Mouse (Mus musculus) forebrain, postnatal 0 days (tissue): ENCODE data around the gene Nfatc2. TPM values are rescaled to one million over a fixed set of nuclear protein-coding genes. Genes with fewer than 3 reads are reported as not detected.

Experiments
- ATAC-seq: fragments of 200-750 bp; cut with Nextera tagmentation; 2 replicates; pipeline ENCODE4 v1.8.0; 2017; ENCODE audit warnings: mild to moderate bottlenecking, moderate library complexity
- DNase-seq: peaks from one replicate; pipeline ENCODE4 v3.0.0-alpha.2; 2015
- H3K27ac ChIP-seq: fragments of 300-500 bp; sonication (generic); 2 replicates; pipeline ENCODE4 v1.5.1; 2014; ENCODE audit warnings: low read depth, mild to moderate bottlenecking, antibody characterized with exemption, low read length, moderate library complexity, mixed read lengths
- H3K27me3 ChIP-seq: fragments of 300-500 bp; sonication (generic); 2 replicates; pipeline ENCODE4 v1.6.1; 2014; ENCODE audit warnings: mild to moderate bottlenecking, low read length, mixed read lengths; ENCODE audit not compliant: insufficient read depth
- H3K36me3 ChIP-seq: fragments of 300-500 bp; sonication (generic); 2 replicates; pipeline ENCODE4 v1.6.1; 2014; ENCODE audit warnings: mild to moderate bottlenecking, moderate library complexity; ENCODE audit not compliant: insufficient read depth
- H3K4me1 ChIP-seq: fragments of 300-500 bp; sonication (generic); 2 replicates; pipeline ENCODE4 v1.6.1; 2014; ENCODE audit warnings: antibody characterized with exemption; ENCODE audit not compliant: insufficient read depth
- H3K4me2 ChIP-seq: fragments of 300-500 bp; sonication (generic); 2 replicates; pipeline ENCODE4 v1.6.1; 2014; ENCODE audit warnings: low read depth, mild to moderate bottlenecking, moderate library complexity
- H3K4me3 ChIP-seq: fragments of 300-500 bp; sonication (generic); 2 replicates; pipeline ENCODE4 v1.5.1; 2014; ENCODE audit warnings: low read depth, low read length, mixed read lengths
- H3K9ac ChIP-seq: fragments of 300-500 bp; sonication (generic); 2 replicates; pipeline ENCODE4 v1.6.1; 2014; ENCODE audit warnings: mild to moderate bottlenecking
- H3K9me3 ChIP-seq: fragments of 300-500 bp; sonication (generic); 2 replicates; pipeline ENCODE4 v1.6.1; 2016; ENCODE audit warnings: low read length
- CTCF ChIP-seq: sonication (generic); IDR thresholded peaks from 2 replicates; pipeline ENCODE4 v1.5.1; 2016; ENCODE audit warnings: antibody characterized with exemption, control low read depth, low read depth
- WGBS: fragments of 180-500 bp; shearing (Covaris S2); extraction: QIAGEN DNeasy Blood & Tissue Kit; methylation state at CpG from one replicate; pipeline ENCODE4 v1.1.7; 2014; 5-methylcytosine and 5-hydroxymethylcytosine counted together
- polyA plus RNA-seq: library from polyadenylated mRNA; unstranded; fragments of >200 nt; fragmentation: Nextera tagmentation; extraction: Ambion mirVana; gene quantifications from 2 replicates; pipeline ENCODE4 v1.2.1, GENCODE M21; 2015
- total RNA-seq: library from RNA; depleted of rRNA; stranded (reverse); fragments of >200 nt; gene quantifications from 2 replicates; pipeline ENCODE4 v1.2.3, GENCODE M21; 2014

The Nfatc2 gene
- total and polyA plus RNA-seq, 2 experiments from 2014 or later, result 3.1 to 3.2 TPM

DNA sequence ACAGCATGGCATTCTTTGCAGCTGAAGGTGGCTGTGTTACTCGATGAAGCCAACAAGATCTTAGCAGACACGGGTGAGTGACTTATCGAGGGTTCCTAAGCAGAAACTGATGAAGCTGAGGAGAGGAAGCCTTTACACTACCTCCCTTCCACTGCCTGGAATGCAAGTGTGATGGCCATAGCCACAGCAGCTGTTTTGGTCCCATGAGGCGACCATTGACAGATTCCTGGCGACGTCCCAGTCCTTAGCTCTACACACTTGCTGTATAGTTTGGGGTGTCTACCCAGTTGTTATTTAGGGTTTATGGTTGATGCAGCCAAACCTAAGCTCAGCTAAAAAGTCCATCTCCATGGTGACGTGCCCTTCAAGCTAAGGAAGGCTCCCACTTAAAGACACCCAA is 50.2 kb downstream of the Nfatc2 start:
- 95% methylated on average over 7 of the region's 7 CpGs for whole genome bisulfite sequencing
- no peak for TF ChIP-seq CTCF
- no peaks in the 10 kb centered on the region for H3K4me1 ChIP-seq
- no peak overlapping the region for H3K9ac ChIP-seq
- H3K4me2 ChIP-seq, result no peak overlapping the region
- no peak overlapping the region for H3K27ac ChIP-seq
- ATAC-seq (no peak), DNase-seq (no peak)
- H3K4me3 ChIP-seq, result no peak overlapping the region
- H3K27me3 ChIP-seq, result no peaks in the 10 kb centered on the region
- no peaks in the 10 kb centered on the region for H3K36me3 ChIP-seq
- H3K9me3 ChIP-seq, result no peaks in the 10 kb centered on the region

DNA sequence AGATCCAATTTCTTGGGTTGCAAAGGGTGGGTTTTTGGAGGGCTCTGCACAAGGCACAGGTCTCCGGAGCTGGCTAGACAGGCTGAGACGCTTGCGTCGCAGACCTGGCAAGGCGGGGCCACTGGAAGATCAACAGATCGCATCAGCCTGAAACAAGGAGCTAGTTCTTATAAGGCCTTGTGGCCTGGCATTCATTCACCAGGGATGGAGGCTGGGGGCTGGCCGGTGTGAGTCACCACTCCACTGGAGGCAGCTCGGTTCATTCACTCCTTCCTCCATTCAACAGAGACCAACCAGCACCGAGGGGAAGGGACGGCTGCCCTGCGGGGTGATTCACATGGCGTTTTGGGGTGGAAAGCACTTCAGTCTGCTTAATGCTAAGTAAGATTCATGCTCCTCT is 52.1 kb downstream of the Nfatc2 start:
- no peaks in the 10 kb centered on the region for H3K27me3 ChIP-seq
- H3K4me3 ChIP-seq, result no peak overlapping the region
- H3K4me2 ChIP-seq, result no peak overlapping the region
- H3K9me3 ChIP-seq, result no peaks in the 10 kb centered on the region
- ATAC-seq (no peak), DNase-seq (no peak)
- no peak overlapping the region for H3K27ac ChIP-seq
- no peak overlapping the region for H3K9ac ChIP-seq
- no peak for TF ChIP-seq CTCF
- no peaks in the 10 kb centered on the region for H3K4me1 ChIP-seq
- 48% methylated on average over 12 of the region's 12 CpGs for WGBS
- H3K36me3 ChIP-seq, result no peaks in the 10 kb centered on the region

DNA sequence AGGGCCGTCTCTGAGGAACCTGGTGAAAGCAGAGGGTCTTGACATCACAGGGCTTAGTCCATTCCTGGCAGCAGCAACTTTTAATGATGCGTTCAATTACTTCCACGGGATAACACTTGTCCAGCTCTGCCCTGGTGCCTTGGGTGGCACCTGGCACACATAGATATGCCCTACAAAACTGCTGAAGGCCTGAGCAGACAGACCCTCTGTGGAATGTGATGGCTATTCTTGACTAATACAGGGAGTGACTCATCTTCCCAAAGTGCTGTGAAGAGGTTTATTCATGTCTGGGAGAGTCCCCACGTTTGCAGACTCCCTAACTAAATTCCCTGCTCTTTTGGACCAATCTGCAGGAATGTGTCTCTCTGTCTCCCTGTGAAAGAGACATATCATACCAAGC is 53.4 kb downstream of the Nfatc2 start:
- 74% methylated on average over 4 of the region's 4 CpGs for WGBS

GRCm38 (mm10) chr2:168545901-168546557 is 55.4 kb downstream of the Nfatc2 start:
- no peaks in the 10 kb centered on the region for H3K4me1 ChIP-seq
- 65% methylated on average over 15 of the region's 15 CpGs for WGBS
- no peaks in the 10 kb centered on the region for H3K27me3 ChIP-seq
- no peak overlapping the region for H3K4me2 ChIP-seq
- H3K27ac ChIP-seq, result no peak overlapping the region
- no peak overlapping the region for H3K9ac ChIP-seq
- no peaks in the 10 kb centered on the region for H3K9me3 ChIP-seq
- DNase-seq (no peak), ATAC-seq (peak; percentile 51)
- H3K4me3 ChIP-seq, result no peak overlapping the region
- no peaks in the 10 kb centered on the region for H3K36me3 ChIP-seq
- TF ChIP-seq CTCF, result no peak

More for the DNA sequence above, 53.4 kb downstream of the Nfatc2 start:
- no peaks in the 10 kb centered on the region for H3K4me1 ChIP-seq
- no peak overlapping the region for H3K9ac ChIP-seq
- H3K4me2 ChIP-seq, result no peak overlapping the region
- ATAC-seq (no peak), DNase-seq (no peak)
- no peaks in the 10 kb centered on the region for H3K27me3 ChIP-seq
- no peak overlapping the region for H3K4me3 ChIP-seq
- no peaks in the 10 kb centered on the region for H3K36me3 ChIP-seq
- no peak for TF ChIP-seq CTCF
- H3K9me3 ChIP-seq, result no peaks in the 10 kb centered on the region
- H3K27ac ChIP-seq, result no peak overlapping the region

DNA sequence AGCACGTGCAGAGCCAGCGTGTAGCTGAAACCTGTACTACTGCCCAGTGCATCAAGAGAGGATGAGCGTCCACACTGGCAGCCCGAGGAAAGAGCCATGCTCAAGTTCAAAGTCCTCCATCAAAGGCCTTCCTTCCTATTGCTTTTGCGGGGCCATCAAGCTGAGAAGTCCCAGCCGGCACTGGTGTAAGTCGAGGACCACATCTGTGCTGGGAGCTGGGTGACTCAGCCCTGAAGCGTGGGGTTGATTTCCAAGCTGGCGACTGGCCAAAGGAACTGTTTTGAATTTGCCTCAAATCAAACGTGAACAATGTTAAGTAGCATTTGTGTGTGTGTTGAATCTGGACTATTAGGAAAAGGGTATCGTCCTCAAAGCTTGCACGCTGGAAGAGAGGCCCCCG is 57.4 kb downstream of the Nfatc2 start:
- TF ChIP-seq CTCF, result no peak
- no peak for ATAC-seq
- 32% methylated on average over 13 of the region's 13 CpGs for WGBS

DNA sequence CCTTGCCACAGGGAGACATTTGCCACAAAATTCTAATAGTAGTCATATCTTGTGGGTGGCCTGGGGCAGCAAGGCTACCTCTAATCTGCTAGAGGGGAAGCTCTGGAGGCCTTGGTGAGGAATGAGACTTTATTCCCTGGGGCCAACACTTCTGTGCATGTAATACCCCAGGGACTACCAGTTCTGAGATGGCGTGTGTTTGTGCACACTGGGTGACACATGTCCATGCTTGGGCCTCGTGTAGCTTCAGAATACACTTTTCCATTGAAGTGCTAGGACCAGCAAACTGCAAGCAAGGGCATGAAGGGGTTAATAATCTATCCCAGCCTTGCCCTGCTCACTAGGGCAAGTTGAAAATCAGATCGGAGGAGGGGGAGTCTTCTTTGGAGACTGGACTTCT is 58.4 kb downstream of the Nfatc2 start:
- no peaks in the 10 kb centered on the region for H3K9me3 ChIP-seq
- 60% methylated on average over 3 of the region's 3 CpGs for WGBS
- no peaks in the 10 kb centered on the region for H3K27me3 ChIP-seq
- H3K4me1 ChIP-seq, result no peaks in the 10 kb centered on the region
- ATAC-seq (no peak), DNase-seq (no peak)
- H3K4me3 ChIP-seq, result no peak overlapping the region
- H3K36me3 ChIP-seq, result no peaks in the 10 kb centered on the region
- H3K27ac ChIP-seq, result no peak overlapping the region
- no peak overlapping the region for H3K9ac ChIP-seq
- no peak overlapping the region for H3K4me2 ChIP-seq
- no peak for TF ChIP-seq CTCF

More for the DNA sequence above, 57.4 kb downstream of the Nfatc2 start:
- Histone ChIP-seq H3K4me3 (no peak overlapping the region), H3K9me3 (no peaks in the 10 kb centered on the region), H3K27ac (no peak overlapping the region), H3K9ac (no peak overlapping the region), H3K27me3 (no peaks in the 10 kb centered on the region), H3K4me2 (no peak overlapping the region), H3K4me1 (no peaks in the 10 kb centered on the region), H3K36me3 (no peaks in the 10 kb centered on the region)
- DNase-seq, result peak; percentile 44

DNA sequence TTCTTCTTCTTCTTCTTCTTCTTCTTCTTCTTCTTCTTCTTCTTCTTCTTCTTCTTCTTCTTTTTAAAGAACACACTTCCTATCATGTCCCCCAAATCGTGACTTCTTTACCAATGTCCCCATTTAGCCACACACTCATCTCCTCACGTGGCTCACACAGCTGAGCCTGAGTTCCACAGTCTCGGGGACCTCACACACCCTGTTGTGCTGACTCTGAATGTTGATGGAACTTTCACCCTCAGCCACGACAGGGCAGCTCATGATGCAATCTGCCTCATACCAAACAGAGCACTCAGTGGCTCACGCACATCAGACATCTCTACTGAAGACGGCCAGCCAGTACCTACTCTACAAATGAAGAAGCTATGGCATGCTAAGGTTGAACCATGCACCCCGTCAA is 60.2 kb downstream of the Nfatc2 start:
- Histone ChIP-seq H3K4me2 (no peak overlapping the region), H3K4me1 (no peaks in the 10 kb centered on the region), H3K27ac (no peak overlapping the region), H3K9me3 (no peaks in the 10 kb centered on the region), H3K27me3 (no peaks in the 10 kb centered on the region), H3K36me3 (no peaks in the 10 kb centered on the region), H3K4me3 (no peak overlapping the region), H3K9ac (no peak overlapping the region)
- DNase-seq, result no peak
- no peak for ATAC-seq
- WGBS, result 81% methylated on average over 7 of the region's 7 CpGs
- TF ChIP-seq CTCF, result no peak
